Mouse (Mus musculus) forebrain, embryonic 15.5 days (tissue): ENCODE results near the gene Tns3. TPM values are rescaled to one million over a fixed set of nuclear protein-coding genes. Genes with fewer than 3 reads are reported as not detected.
A peak's percentile ranks its signal among the peaks of the same experiment; 100 is the strongest.

Experiments used
- ATAC-seq: fragments of 200-750 bp; cut with Nextera tagmentation; replicated peaks from 2 replicates; pipeline ENCODE4 v1.8.0; 2017; ENCODE audit warnings: mild to moderate bottlenecking, moderate TSS enrichment, moderate library complexity
- H3K27ac ChIP-seq: fragments of 300-500 bp; sonication (generic); replicated peaks from 2 replicates; pipeline ENCODE4 v1.5.1; 2015; ENCODE audit warnings: mild to moderate bottlenecking, inconsistent platforms
- H3K27me3 ChIP-seq: fragments of 300-500 bp; sonication (generic); 2 replicates; pipeline ENCODE4 v1.6.1; 2015; ENCODE audit warnings: inconsistent platforms
- H3K36me3 ChIP-seq: fragments of 300-500 bp; sonication (generic); 2 replicates; pipeline ENCODE4 v1.6.1; 2015; ENCODE audit warnings: mild to moderate bottlenecking, inconsistent platforms
- H3K4me1 ChIP-seq: fragments of 300-500 bp; sonication (generic); 2 replicates; pipeline ENCODE4 v1.6.1; 2015; ENCODE audit warnings: inconsistent platforms
- H3K4me2 ChIP-seq: fragments of 300-500 bp; sonication (generic); replicated peaks from 2 replicates; pipeline ENCODE4 v1.6.1; 2015; ENCODE audit warnings: mild to moderate bottlenecking, inconsistent platforms
- H3K4me3 ChIP-seq: fragments of 300-500 bp; sonication (generic); 2 replicates; pipeline ENCODE4 v1.5.1; 2015; ENCODE audit warnings: mild to moderate bottlenecking, inconsistent platforms
- H3K9ac ChIP-seq: fragments of 300-500 bp; sonication (generic); replicated peaks from 2 replicates; pipeline ENCODE4 v1.6.1; 2015; ENCODE audit warnings: mild to moderate bottlenecking, inconsistent platforms
- H3K9me3 ChIP-seq: fragments of 300-500 bp; sonication (generic); 2 replicates; pipeline ENCODE4 v1.6.1; 2016; ENCODE audit warnings: inconsistent platforms
- WGBS: fragments of 180-500 bp; shearing (Covaris S2); methylation state at CpG from one replicate; pipeline ENCODE4 v1.1.7; 2015; ENCODE audit warnings: mixed read lengths; 5-methylcytosine and 5-hydroxymethylcytosine counted together
- polyA plus RNA-seq: library from polyadenylated mRNA; unstranded; fragments of >200 nt; fragmentation: Nextera tagmentation; extraction: Ambion mirVana; gene quantifications from 2 replicates; pipeline ENCODE4 v1.2.1, GENCODE M21; 2015

Gene Tns3
- polyA plus RNA-seq, 1 experiment from 2014 or later = 8.0 TPM

DNA sequence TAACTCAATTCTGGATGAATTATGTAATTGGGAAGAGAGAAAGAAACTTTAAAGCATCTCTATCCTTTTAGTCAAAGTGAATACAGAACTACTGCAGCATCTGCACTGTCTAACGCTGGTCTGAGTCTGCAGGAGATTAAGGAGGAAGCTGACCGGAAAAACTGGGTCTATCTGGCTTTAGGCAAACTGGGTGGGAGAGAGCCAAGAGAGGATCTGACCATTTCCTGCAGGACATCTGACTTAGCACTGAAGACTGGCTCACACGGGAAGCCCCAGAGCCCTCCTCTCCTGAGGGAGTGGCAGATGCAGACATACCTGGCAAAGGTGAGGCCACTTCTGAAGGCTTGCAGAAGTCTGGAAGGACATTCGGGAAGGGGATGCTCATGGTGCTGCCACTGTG is 213.8 kb downstream of the Tns3 start:
- no peak overlapping the region for H3K4me3 ChIP-seq
- peaks cover 22% of the 10 kb centered on the region for H3K4me1 ChIP-seq
- H3K36me3 ChIP-seq = no peaks in the 10 kb centered on the region
- H3K9me3 ChIP-seq = no peaks in the 10 kb centered on the region
- WGBS = 84% methylated on average over 4 of the region's 4 CpGs
- H3K9ac ChIP-seq = no peak overlapping the region
- no peaks in the 10 kb centered on the region for H3K27me3 ChIP-seq
- H3K4me2 ChIP-seq = no peak overlapping the region
- no peak for ATAC-seq
- H3K27ac ChIP-seq = no peak overlapping the region

DNA sequence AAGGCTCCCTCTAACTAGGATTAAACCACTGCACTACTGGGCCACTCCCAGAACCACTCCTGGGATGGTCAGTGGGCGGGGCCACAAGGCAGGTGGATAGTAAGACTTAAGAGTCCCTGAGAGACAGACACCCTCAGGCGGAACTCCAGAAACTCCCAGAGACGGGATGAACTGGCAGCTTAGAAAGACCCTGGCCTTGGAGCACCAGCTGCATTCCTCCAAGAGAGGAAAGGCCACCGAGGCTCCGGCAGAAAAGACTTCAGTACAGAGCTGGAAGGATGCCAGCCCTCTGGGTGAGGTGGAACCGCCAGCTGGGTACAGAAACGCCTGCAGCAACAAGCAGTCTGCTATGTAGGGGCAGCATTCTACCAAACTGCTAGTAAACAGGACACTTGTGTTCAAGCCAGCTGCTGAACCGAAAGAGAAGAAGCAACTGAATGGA is 218.4 kb downstream of the Tns3 start:
- Histone ChIP-seq H3K27ac (peak overlapping the region; percentile 76), H3K9ac (no peak overlapping the region), H3K9me3 (no peaks in the 10 kb centered on the region), H3K27me3 (no peaks in the 10 kb centered on the region), H3K36me3 (no peaks in the 10 kb centered on the region), H3K4me1 (peaks cover 21% of the 10 kb centered on the region), H3K4me2 (no peak overlapping the region), H3K4me3 (no peak overlapping the region)
- peak; percentile 77 for ATAC-seq
- WGBS = 21% methylated on average over 8 of the region's 8 CpGs

DNA sequence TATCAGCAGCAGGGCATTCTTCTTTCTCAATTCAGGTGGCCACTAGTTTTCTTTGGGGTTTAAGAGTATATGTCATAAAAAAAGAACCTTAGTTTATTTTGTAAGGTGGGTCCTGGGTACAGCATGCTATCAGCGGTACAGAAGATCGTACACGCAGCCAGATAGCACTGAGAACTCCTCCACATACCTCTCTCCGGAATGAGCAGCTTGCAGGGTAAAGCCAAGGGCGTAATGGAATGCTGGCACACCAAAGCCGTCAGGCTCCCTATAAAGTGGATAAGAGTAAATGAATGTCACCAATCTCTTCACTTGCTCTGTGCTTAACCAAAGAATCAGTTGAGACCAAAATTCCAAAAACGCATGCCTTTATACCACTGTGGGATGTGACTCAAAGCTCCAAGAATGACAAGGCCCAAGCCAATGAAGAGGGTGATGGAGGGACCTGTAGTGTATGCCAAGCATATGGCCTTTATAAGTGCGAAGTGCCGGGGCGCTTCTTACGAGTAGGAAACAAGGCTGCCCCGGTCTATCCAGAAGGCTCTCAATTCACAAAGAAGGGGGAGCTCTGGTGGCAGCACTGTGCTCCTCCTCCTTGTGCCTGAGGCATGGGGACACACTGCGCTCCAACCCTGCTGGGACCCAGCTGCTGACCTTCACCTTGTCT is 219.4 kb downstream of the Tns3 start:
- Histone ChIP-seq H3K36me3 (no peaks in the 10 kb centered on the region), H3K4me1 (peaks cover 21% of the 10 kb centered on the region), H3K27ac (no peak overlapping the region), H3K9me3 (no peaks in the 10 kb centered on the region), H3K4me2 (no peak overlapping the region), H3K27me3 (no peaks in the 10 kb centered on the region), H3K9ac (no peak overlapping the region), H3K4me3 (no peak overlapping the region)
- WGBS = 74% methylated on average over 13 of the region's 13 CpGs
- no peak for ATAC-seq

DNA sequence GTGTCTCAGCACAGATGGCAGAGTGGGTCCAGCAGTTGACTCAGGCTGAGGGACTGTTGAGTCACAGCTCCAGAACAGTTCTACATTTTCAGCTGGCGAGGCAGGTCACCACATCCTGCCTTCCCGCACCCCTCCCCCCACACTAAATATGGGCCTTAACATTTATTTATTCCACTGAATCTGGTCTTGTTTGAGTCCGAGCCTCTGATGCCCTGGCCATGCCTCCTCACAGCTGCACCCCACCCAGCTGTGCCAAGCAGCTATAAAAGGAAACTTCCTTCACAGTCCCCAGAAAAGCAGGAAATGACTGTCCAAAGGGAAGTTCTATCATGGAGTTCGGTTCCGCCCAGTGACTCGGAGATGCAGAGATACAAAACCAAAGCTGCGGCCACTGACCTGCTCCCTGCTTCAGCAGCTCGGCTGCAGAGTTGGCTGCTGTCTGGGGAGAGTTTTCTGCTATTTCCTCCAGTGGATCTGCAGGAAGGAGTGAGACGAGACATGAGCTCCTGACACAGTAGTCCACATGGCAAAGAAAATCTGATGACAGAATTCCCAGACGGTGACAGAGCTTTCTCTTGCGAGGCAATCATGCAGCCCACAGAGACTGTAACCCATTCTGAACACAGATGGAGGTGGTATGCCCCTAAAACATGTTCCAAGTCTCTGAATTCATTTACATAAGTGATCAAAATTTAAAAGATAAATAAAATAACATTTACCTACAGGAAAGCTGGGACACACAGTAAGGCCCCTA is 220.6 kb downstream of the Tns3 start:
- Histone ChIP-seq H3K27ac (peak overlapping the region; percentile 39), H3K36me3 (no peaks in the 10 kb centered on the region), H3K9ac (no peak overlapping the region), H3K4me2 (no peak overlapping the region), H3K4me1 (peaks cover 21% of the 10 kb centered on the region), H3K4me3 (no peak overlapping the region), H3K9me3 (no peaks in the 10 kb centered on the region), H3K27me3 (no peaks in the 10 kb centered on the region)
- 0 out of 2 replicates have a peak, but pooled peaks have one; percentile 33 for ATAC-seq
- WGBS = 77% methylated on average over 11 of the region's 11 CpGs

DNA sequence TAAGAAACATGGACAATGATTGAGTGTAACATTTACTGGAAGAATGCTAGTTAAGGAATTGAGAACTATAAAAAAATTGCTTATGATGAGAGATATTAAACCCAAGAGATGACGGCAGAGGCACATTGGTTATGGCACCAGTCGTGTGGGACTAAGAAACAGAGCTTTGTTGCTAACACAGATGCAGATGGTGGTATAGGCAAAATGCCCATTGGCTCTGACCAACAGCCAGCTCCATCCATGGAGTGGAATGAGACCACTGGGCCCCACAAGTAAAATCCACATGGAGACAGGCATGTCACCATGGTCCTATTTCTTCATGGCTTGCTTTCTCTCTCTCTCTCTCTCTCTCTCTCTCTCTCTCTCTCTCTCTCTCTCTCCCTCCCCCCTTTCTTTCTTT is 223.6 kb downstream of the Tns3 start:
- no peaks in the 10 kb centered on the region for H3K27me3 ChIP-seq
- no peak overlapping the region for H3K9ac ChIP-seq
- peaks cover 12% of the 10 kb centered on the region for H3K4me1 ChIP-seq
- H3K9me3 ChIP-seq = no peaks in the 10 kb centered on the region
- H3K4me3 ChIP-seq = no peak overlapping the region
- ATAC-seq = no peak
- 80% methylated on average over 2 of the region's 2 CpGs for WGBS
- H3K4me2 ChIP-seq = no peak overlapping the region
- no peak overlapping the region for H3K27ac ChIP-seq
- H3K36me3 ChIP-seq = no peaks in the 10 kb centered on the region

DNA sequence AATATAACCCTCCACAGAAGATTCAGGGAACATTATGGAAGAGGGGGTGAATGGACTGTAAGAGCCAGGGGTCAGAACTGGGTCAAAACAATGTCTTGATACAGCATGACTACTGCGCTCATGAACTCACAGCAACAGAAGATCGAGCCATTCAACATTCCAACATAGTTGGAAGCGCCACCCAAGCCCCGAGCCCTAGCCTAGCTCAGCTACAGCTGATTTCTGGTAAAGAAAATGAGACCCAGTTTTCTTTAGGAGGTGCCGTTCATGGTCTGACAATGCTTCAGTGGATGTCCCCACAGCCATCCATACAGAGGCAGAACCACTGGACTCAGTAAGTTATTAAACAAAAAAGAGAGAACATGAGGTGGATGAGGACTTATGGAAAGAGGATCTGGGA is 224.1 kb downstream of the Tns3 start:
- ATAC-seq = no peak
- Histone ChIP-seq H3K4me1 (peaks cover 9% of the 10 kb centered on the region), H3K9ac (no peak overlapping the region), H3K27me3 (no peaks in the 10 kb centered on the region), H3K27ac (no peak overlapping the region), H3K9me3 (no peaks in the 10 kb centered on the region), H3K4me3 (no peak overlapping the region), H3K36me3 (no peaks in the 10 kb centered on the region), H3K4me2 (no peak overlapping the region)
- WGBS = 94% methylated on average over 5 of the region's 5 CpGs

DNA sequence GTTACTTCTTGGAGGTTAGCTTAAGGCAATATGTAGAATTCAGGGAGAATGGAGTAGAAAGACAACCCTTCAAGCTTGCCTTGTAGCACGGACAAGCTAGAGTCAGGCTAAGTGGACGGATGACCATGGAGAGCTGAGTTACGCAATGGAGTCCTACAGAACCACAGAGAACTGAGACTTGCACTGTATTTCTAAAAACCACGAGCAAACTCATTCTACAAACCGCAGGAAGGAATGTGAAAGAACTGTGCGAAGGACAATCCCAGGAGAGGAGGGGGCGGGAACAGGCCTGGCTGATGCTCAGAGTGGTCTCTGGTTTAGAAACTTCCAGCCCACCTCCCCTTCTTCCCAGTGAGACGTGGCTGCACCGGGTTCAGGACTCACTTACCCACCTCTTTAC is 225.3 kb downstream of the Tns3 start:
- H3K4me3 ChIP-seq = no peak overlapping the region

DNA sequence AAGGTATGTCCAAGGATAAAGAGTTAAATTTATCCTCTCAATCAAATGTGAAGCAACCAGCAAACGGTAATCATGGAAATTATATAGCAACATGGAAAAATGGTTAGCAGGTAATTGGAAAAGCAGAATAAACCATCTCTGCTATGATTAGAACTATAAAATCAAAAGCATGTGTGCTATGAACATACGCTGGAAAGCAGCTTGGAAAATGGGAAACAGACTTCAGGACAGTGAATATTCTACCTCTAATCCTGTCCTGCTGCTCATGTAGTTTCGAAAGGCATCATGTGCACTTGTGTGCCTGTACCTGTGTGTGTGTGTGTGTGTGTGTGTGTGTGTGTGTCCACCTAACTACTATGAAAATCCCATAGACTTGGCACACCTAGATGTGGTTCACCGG is 226.1 kb downstream of the Tns3 start:
- no peak overlapping the region for H3K4me3 ChIP-seq
- WGBS = 94% methylated on average over 4 of the region's 4 CpGs
- no peak overlapping the region for H3K27ac ChIP-seq
- H3K27me3 ChIP-seq = no peaks in the 10 kb centered on the region
- no peak overlapping the region for H3K9ac ChIP-seq
- H3K4me1 ChIP-seq = peaks cover under 1% of the 10 kb centered on the region; the same call in 1 of the 2 replicates
- H3K36me3 ChIP-seq = no peaks in the 10 kb centered on the region
- H3K9me3 ChIP-seq = no peaks in the 10 kb centered on the region
- no peak for ATAC-seq
- H3K4me2 ChIP-seq = no peak overlapping the region

More for the DNA sequence above, 225.3 kb downstream of the Tns3 start:
- no peak overlapping the region for H3K4me2 ChIP-seq
- no peak for ATAC-seq
- no peaks in the 10 kb centered on the region for H3K9me3 ChIP-seq
- no peak overlapping the region for H3K27ac ChIP-seq
- no peaks in the 10 kb centered on the region for H3K36me3 ChIP-seq
- H3K4me1 ChIP-seq = peaks cover 6% of the 10 kb centered on the region; the same call in 1 of the 2 replicates
- H3K27me3 ChIP-seq = no peaks in the 10 kb centered on the region
- no peak overlapping the region for H3K9ac ChIP-seq
- 90% methylated on average over 9 of the region's 9 CpGs for WGBS

DNA sequence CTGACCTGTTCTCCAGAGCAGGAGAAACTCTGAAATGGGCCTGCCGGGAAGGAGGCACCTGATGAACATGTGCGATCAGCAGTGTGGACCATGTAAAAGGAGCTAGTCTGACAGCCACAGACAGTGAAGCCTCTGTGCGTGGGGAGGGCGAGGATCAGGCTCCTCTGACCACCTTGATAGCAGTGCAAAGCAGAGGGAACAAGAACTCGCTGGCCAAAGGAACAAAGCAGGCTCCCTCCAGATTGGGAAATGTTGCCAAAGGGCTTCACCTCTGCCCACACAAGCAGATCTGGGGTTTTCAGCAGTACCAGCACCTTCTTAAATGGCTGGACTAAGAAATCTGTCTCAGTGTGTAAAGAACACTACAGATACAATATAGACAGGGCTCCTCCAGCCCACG is 229.2 kb downstream of the Tns3 start:
- Histone ChIP-seq H3K27ac (no peak overlapping the region), H3K4me3 (no peak overlapping the region), H3K27me3 (no peaks in the 10 kb centered on the region), H3K36me3 (no peaks in the 10 kb centered on the region), H3K4me2 (no peak overlapping the region), H3K9me3 (no peaks in the 10 kb centered on the region), H3K9ac (no peak overlapping the region), H3K4me1 (0 out of 2 replicates have a peak, but pooled peaks cover 2% of the 10 kb centered on the region)
- ATAC-seq = no peak
- WGBS = 94% methylated on average over 6 of the region's 6 CpGs

DNA sequence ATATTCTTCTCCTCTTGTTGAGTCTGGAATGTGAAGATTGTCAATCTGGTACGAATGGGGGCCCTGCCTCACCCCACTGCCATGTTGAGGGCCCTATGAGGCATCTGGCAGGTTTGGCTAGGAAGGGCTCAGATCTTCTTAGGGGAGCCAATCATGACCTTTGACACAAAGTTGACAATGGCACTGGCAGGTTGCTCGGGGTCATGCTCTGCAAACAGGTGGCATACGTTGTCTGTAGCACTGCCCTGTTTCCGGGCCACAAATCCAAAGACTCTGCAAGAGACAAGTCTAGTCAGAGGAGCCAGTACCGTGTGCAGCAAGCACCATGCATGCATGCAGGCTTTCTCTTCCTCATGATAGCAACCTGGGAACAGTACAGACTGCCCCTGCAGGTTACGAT is 230.0 kb downstream of the Tns3 start:
- Histone ChIP-seq H3K4me3 (no peak overlapping the region), H3K9ac (no peak overlapping the region), H3K36me3 (no peaks in the 10 kb centered on the region), H3K27ac (no peak overlapping the region), H3K27me3 (no peaks in the 10 kb centered on the region), H3K4me1 (0 out of 2 replicates have a peak, but pooled peaks cover 2% of the 10 kb centered on the region), H3K4me2 (no peak overlapping the region), H3K9me3 (no peaks in the 10 kb centered on the region)
- WGBS = 92% methylated on average over 6 of the region's 6 CpGs
- no peak for ATAC-seq

DNA sequence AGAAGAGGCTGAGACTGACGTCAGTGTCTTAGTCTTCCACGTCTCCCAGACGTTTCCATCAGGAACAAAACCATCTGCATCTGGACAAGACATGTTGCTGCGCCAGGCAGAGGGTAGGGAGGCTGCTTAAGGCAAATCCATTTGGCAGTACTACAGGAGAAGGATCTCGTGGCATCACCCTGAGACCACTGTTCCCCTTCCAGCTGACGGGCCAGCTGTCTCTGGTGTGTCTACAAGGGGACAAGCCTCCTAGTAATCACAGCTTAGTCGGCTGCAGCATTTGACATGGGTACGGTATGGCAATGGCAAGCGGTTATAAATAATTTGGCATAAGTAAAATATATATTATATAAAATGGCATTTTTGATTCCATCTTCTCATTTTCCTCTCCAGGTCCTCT is 230.9 kb downstream of the Tns3 start:
- H3K27me3 ChIP-seq = no peaks in the 10 kb centered on the region
- no peaks in the 10 kb centered on the region for H3K36me3 ChIP-seq
- WGBS = 89% methylated on average over 9 of the region's 9 CpGs
- H3K4me1 ChIP-seq = 0 out of 2 replicates have a peak, but pooled peaks cover 2% of the 10 kb centered on the region
- no peaks in the 10 kb centered on the region for H3K9me3 ChIP-seq
- H3K27ac ChIP-seq = no peak overlapping the region
- no peak for ATAC-seq
- H3K4me2 ChIP-seq = no peak overlapping the region
- H3K9ac ChIP-seq = no peak overlapping the region
- no peak overlapping the region for H3K4me3 ChIP-seq

DNA sequence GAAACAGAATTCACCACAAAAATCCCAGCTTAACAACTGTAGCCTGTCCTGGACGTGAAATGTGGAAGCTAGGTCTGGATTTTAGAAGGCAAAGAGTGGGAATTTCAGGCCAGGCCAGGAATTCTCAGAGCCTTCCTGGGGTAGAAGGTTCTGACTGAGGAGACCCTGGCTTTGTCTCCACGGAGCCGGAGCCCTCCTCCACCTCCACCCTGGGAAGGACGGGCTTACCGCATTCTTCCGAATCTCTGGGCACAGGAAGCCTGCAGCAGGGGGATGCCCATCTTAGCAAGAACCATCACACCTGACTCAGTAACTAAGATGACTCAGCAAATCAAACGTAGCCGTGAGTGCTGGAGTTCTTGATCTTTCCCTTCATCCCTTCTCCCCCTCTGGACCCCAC is 231.4 kb downstream of the Tns3 start:
- Histone ChIP-seq H3K36me3 (no peaks in the 10 kb centered on the region), H3K9ac (no peak overlapping the region), H3K27me3 (no peaks in the 10 kb centered on the region), H3K9me3 (no peaks in the 10 kb centered on the region), H3K4me3 (no peak overlapping the region), H3K27ac (no peak overlapping the region), H3K4me2 (no peak overlapping the region), H3K4me1 (0 out of 2 replicates have a peak, but pooled peaks cover 2% of the 10 kb centered on the region)
- no peak for ATAC-seq
- WGBS = 90% methylated on average over 8 of the region's 8 CpGs
